Mouse (Mus musculus): Measurements from ENCODE around the gene Ina. TPM values are rescaled to one million over a fixed set of nuclear protein-coding genes. Genes with fewer than 3 reads are reported as not detected.
"Not testable (repeated sequence)": the region's sequence is repeated elsewhere in the genome, so short reads cannot be mapped to it uniquely, and the experiment has no call there.

Ina gene
- total RNA-seq, 2 experiments from 2014 or later = 185 to 190 TPM

DNA sequence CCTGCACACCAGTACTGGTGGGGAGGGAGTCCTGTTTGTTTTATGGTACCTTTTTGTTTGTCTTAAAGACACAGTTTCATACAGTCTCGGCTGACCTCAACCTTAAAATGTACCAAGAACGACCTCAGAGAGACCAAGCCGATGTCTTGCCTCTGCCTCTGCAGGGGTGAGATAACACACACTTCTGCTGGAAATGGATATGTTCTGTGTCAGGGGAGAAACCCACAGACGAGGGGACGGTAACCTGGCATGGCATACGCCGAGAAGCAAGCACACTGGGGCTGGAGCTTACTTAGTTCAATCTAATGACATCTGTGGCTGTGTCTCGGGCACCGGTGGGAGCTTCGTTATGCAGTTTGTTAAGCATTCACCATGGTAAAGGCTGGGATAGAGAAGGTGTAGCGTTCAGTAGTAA is 30.5 kb upstream of the Ina start:
- DNase-seq (ENCODE audit: low spot score in 2 of 2) = no peak

DNA sequence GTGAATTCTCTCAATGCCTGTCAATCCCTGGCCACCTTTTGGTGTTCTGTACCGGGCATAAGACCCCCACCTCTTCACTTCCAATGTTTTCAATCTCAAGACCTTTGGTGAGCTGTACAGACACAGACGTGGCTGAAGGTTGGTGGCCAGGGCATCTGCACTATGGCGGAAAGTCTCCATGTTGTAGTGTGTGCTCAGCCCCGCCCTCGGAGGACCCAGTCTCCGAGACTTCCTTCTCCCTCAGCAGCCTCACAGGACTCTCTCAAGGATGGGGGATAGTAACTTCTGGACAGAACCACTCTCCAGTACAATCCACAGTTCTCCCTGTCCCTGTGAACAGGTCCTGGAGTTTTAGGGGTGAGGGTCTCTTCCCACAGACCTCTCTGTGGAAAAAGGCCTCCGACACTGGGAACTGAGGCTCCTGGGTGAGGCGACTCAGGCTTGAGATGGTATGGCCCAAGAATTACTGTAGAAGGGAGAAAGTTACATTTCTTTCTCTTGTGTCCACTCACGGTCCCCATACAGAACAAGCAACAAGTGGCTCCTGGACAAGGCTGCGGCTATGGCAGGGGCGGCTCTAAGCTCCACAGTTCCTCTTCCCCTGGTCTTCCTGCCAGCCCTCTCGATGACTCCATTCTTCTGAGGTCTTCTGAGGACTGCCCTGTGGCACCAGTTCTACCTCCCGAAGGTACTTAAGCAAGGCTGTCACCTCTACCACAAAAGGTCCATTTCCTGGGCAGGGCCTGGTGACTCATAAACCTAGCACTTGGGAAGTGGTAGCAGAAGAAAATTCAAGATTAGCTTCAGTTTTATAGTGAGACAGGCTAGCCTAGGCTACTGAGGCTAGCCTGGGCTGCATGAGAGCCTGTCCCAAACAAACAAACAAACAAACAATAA is 29.5 kb upstream of the Ina start:
- DNase-seq (ENCODE audit: low spot score in 2 of 2) = no peak

DNA sequence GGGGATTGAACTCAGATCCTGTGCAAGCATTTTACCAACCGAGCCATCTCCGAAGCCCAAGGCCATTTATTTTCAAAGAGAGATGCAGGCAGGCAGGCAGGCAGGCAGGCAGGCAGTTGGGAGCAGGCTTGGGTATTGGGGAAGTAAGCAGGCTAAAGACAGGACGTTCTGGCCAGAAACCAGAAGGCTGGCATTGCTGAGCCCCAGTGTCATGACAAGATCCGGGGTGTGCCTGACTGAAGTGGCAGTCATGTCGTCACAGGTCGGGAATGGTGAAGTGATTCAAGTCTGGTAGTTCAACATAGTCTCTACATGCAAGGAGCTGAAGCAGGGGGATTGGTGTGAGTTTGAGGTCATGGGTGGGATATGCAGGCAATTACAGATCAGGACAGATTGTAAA is 26.9 kb upstream of the Ina start:
- DNase-seq (ENCODE audit: low spot score in 2 of 2) = no peak

DNA sequence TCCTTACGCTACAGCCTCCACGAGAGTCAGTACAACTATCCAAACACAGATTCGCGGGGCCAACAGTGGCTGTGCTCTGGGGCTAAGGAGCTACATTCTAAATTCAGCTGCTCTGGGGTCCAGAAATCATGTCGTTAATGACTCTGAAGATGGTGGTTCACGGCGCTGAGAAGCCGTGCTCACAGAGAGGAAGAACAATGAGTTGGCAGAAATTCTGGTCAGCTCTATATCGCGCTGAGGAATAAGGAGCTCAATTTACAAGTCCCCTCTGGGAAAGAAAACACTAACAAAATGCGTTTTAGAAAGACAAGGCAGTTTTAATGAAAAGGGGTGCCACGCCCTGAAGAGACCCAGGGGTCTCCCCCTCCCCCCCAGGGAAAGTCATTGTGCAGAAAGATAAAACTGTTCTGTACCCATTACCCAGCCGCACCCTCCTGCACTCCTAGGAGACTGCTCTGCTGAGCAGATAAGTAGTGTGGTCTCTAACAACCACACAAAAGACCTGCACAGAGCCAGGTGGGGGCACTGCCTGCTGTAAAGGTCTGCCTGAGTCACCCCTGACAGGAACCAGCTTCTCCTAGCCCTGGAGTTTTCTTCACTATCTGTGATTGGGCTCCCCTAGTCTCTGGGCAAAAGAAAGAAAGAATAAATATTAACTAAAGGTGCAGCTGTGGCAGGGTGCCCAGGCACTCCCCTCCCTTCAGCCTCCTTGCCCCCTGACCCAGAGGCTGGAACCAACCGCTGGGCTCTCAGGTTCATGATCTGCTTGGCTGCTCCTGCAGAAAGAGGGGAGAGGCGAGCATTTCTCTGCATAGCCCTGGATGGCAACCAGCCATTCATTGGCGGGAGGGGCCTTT is 26.0 kb upstream of the Ina start:
- DNase-seq (ENCODE audit: low spot score in 2 of 2) = no peak

DNA sequence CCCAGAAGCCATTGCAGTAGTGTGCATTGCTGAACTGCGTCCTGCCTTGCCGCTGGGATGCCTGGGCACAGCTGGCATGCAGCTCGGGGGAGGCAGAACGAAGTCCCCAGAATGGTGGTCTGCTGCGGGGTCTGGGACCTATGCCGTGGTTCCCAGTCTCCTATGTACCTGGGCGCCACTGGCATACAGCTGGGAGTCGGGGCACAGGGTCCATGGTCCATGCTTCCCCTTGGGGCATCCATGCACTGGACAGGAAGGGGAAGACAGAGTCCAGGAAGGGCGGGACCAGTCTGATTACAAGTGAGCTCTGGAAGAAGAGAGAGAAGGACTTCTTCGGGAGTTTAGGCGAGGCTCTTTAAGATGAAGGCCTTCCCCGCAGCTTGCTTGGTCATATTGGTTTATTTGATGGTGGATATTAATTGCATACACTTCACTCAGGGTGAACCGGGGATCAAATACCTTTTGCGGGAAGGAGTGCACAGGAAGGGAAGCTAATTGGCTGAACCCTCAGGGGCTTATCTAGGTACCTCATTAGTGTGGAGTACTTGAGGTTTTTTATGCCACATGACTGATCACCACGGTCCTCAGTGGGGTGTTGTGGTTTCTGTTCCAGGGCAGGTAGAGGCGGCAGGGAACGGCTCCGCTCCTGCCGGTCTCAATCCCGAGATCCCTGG is 24.9 kb upstream of the Ina start:
- DNase-seq (ENCODE audit: low spot score in 2 of 2) = no peak

DNA sequence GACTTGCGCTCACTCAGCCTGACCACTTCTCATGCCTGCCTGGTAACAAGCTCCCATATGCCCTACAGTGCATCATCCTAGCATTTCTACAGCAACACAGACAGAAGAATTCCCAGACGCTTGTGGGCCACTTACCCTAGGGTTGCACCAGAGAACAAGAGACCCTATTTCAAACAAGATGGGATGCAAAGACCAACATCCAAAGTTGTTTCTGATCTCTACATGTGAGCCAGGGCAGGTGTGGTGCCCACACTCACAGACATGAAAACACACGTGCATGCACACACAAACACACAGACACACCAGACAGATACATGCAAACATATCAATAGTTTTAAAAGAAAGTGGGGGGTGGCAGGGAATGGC is 24.4 kb upstream of the Ina start:
- DNase-seq (ENCODE audit: low spot score in 2 of 2) = no peak

DNA sequence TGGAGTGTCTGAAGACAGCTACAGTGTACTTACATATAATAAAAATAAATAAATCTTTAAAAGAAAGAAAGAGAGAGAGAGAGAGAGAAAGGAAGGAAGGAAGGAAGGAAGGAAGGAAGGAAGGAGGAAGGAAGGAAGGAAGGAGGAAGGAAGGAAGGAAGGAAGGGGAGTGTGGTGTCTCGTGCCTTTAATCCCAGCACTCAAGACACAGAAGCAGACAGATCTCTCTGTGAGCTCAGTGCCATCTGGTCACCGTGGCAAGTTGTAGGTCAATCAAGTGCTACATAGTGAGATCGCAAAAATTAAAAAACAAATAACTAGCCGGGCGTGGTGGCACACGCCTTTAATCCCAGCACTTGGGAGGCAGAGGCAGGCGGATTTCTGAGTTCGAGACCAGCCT is 23.9 kb upstream of the Ina start:
- DNase-seq (ENCODE audit: low spot score in 2 of 2) = not testable (repeated sequence)

DNA sequence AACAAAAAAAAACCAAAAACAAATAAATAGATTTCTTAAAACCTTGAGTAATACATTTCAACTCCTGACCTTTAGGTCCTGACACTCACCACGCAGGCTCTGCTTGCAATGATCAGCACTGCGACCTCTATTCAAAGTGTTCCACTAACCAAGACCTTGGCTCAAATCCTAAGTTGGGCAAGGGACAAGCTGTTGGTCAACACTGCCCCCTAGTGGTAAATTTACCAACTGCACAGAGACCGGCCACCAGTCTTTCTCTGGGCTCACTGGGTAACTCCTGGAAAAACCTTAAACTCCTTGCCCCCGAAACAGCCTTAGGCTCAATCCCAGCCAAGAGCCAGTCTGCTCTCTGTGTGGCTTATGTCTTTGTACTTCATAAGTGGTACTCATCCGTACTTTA is 23.4 kb upstream of the Ina start:
- DNase-seq (ENCODE audit: low spot score in 2 of 2) = peak; percentile 76 to 84

DNA sequence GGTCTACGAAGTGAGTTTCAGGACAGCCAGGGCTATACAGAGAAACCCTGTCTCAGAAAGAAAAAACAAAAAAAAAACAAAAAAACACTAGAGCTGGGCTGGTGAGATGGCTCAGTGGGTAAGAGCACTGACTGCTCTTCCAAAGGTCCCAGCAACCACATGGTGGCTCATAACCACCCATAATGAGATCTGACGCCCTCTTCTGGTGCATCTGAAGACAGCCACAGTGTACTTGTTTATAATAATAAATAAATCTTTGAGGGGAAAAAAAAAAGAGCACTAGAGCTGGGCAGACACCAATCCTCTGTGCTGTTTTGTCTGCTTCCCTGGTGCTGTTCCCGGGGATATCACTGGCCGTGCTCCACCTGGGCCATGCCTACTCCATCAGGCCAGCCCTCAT is 22.2 kb upstream of the Ina start:
- DNase-seq (ENCODE audit: low spot score in 2 of 2) = not testable (repeated sequence)

DNA sequence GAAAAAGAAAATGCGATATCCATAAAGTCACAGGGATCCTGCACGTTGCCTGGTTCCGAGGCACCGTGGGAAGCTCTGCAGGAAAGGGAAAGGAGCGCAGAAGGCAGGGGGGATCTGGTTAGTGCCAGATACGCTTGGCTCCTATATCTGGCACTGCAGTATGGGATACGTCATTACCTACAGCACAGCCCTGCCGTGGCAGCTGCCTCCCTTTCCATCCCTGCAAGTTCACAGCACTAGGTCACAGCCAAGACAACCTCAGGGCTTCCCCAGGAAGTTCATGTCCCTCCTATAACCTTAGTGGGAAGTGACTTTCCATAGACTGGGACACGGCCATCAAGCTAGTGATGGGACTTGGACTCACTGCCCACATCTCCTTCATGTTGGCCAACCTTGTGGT is 18.4 kb upstream of the Ina start:
- no peak for DNase-seq (ENCODE audit: low spot score in 2 of 2)

DNA sequence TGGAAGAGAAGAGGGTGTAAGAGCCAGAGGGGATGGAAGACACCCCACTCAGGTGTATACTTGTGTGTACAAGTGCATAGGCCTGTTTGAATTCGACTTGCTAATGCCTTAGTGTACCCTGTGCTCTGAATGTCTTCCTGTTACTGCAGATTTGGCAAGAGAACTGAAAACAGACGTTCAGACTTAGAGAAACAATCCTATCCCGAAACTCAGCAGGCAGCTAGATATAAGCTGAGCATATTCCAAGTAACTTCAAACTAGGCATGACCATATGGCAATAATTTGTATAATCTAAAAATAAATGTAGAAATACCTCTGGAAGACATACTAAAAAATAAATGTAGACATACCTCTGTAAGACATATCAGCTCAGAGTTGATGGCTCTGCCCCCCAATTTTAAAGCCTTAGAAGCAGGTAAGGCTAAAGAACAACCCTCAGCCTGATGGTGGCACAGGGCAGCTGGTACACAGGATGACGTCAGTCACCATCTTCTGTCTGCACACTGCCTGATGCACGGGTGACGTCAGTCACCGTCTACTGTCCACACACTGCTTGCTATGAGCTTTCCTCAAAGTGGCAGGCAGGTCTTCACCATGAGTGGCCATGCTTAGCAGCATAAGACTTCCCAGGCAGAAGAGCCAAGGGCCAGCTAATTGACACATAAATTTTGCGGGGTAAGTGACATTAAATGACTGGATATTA is 16.2 kb upstream of the Ina start:
- DNase-seq (ENCODE audit: low spot score in 2 of 2) = no peak

DNA sequence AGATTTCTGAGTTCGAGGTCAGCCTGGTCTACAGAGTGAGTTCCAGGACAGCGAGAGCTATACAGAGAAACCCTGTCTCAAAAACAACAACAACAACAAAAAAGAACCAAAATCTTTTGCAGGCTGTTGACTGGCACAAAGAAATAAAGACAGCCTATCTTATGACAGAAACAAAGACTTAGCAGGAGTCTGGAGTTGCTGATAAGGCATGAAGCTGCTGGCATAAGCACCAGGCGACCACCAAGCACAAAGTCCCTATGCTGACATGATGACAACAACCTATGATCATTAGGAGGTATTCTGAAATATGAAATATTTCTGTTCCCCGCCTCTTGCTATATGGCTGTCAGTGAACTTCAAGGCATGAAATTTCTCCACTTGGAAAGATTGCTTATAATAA is 15.5 kb upstream of the Ina start:
- no peak for DNase-seq (ENCODE audit: low spot score in 2 of 2)

DNA sequence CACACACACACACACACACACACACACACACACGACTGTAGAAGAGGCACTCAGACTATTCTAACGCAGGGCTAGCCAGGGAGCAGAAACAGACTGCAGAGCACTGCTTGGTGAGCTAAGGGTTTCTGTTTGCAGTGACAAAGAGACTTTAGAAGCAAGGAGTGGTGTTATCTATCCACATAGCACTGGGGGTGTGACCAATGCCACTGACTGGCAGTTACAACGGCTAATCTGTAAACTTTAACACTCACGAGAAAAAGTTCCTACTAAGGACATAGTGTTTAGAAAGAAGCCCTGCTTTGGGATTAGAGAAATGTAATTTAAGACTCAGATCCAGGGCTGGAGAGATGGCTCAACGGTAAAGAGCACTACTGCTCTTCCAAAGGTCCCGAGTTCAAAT is 14.7 kb upstream of the Ina start:
- no peak for DNase-seq (ENCODE audit: low spot score in 2 of 2)

DNA sequence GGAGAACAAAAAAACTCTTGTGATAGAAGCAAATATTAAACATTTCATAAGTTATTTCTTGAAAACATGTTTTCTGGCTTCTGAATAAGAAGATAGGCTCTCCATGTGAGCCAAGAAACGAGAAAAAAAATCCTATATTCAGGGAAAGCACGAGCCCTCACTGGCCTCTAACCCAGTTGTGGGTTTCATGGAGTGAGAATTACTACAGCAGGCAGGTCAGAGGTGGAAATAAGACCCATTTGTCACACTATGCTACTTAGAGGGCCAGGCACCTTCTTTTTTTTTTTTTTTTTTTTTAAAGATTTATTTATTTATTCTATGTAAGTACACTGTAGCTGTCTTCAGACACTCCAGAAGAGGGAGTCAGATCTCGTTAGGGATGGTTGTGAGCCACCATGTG is 14.1 kb upstream of the Ina start:
- DNase-seq (ENCODE audit: low spot score in 2 of 2) = not testable (repeated sequence)

DNA sequence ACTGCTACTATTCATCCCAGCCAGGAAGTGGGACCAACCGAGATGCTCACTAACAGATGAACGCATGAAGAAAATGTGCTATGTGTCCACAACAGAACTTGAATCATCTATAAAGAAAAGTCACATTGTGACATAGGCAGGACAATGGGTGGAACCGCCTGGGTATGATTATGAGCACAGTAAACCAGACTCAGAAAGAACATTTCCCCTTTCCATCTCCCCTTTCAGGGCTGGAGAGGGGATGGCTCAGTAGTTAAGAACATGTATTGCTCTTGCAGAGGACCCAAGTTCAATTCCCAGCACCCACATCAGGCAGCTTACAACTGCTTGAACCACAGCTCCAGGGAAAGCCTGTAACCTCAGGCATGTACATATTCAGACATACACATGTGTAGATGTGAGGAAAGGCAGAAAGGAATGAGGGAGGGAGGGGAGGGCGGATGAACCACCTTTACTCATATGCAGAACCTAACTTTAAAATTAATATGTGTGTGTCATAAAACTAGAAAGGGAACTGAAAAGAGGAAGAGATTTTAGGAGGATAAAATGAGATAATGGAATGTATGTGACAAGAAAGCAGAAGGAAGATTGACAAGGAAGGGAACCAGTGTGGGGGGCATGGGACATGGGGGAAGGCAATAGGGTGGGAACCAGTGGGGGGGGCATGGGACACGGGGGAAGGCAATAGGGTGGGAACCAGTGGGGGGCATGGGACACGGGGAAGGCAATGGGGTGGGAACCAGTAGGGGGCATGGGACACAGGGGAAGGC is 10.6 kb upstream of the Ina start:
- DNase-seq (ENCODE audit: low spot score in 2 of 2) = no peak

DNA sequence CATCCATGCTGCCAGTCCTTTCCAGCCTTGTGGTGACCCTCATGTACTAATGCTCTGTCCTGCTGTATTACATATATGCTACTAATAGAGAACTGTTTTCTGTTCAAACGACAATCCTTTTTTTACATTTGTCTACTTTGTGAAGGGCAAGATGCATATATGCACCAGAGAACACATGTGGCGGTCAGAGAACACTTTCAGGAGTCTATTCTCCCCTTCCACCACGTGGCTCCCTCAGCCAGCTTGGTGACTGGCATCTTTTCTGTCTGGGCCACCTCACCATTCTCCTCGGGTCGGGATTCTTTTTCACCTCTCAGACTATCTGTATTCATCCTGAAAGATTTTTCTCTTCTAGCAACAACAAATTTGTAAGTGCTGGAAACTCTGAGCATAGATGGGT is 8.6 kb upstream of the Ina start:
- no peak for DNase-seq (ENCODE audit: low spot score in 2 of 2)

DNA sequence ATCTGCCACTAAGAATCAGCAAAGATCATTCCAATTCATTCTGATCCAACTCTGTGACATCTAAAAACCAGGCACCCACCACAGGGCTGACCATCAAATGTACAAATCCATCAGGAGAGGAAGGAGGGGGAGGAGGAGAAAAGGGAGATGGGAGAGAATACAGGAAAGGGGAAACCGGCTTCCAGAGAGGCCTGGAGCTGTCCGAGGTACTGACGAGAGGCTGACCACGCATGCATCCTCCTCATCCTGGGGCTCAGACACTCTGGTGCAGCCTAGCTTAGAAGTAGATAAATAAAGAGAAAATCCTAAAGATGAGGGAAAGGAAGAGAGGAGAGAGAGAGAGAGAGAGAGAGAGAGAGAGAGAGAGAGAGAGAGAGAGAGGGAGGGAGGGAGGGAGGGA is 8.2 kb upstream of the Ina start:
- no peak for DNase-seq (ENCODE audit: low spot score in 2 of 2)

DNA sequence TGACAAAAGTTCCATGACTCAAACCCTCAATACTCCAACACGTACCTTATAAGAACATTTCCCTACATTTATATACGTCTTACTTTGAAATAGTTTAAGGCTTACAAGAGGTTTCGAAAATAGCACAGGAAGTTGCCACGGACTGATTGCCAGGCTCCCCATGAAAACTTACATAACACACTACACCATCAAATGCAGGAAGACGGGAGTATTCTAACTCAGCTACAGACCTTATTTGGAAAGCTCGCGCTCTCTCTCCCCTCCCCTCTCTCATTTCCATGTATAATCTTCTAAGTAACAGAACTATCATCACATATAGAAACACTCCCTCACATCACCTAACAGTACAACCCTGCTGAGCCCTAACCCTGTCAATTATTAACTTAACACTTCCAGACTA is 5.1 kb upstream of the Ina start:
- DNase-seq (ENCODE audit: low spot score in 2 of 2) = no peak

DNA sequence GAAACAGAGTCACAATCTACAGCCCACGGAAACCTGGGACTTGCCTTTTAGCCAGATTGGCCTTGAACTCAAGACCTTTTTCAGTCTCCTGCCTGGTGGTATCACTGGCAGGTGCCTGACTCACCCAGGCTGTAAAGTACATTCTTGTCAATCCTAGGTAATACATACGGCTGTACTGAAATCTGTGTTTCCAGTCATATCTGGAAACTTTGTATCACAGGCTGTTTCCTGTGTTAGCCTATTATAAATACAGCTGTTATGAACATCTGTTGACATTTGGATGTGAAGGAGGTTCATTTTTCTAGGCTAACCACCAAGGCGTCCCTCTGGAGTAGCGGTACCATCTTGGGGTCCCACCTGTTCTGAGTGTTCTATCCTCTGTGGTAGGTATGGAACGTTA is 4.6 kb upstream of the Ina start:
- no peak for DNase-seq (ENCODE audit: low spot score in 2 of 2)

DNA sequence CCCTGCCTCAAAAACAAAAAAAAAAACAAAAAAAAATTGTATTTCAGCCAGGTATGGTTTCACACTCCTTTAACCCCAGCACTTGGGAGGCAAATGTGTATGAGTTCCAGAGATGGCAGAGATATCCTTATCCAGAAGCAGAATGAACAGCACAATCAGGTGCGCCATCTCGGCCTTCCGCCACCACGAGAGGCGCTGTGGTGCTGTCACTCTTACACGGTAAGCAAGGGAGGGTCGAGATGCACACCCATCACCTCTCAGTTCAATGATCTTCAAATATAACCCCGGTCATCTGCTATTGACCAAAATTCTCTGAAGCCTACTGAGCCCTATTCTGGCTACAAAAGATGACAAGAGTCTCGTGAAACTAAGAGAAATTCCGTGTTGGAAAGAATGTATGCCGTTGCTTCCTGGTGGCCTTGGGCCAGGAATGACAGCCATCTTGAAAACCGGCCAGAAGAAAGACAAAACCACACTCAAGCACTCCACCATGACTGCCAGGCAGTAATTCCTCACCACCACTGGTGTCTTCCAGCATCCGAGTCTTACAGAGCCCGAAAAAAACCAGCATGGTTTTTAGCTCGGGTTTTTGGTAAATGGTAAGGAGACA is 1.9 kb upstream of the Ina start:
- DNase-seq (ENCODE audit: low spot score in 2 of 2) = no peak
